Mouse (Mus musculus) left cerebral cortex, adult 9 months (tissue): ENCODE data around the gene Hoxa4.

Source experiments
- DNase-seq, 2 experiments: peaks; one replicate each; pipeline ENCODE4 v3.0.0; 2022; ENCODE audit warnings: low spot score in 2 of 2

Gene Hoxa4

GRCm38 (mm10) chr6:52180213-52180710 lies 11.3 kb downstream of the Hoxa4 start:
- DNase-seq: no peak

GRCm38 (mm10) chr6:52179690-52180089 lies 11.9 kb downstream of the Hoxa4 start:
- DNase-seq: no peak

- DNase-seq: no peak
Measured at GRCm38 (mm10) chr6:52178918-52179665, 12.5 kb downstream of the Hoxa4 start.

- DNase-seq: no peak
Measured at GRCm38 (mm10) chr6:52177806-52178205, 13.7 kb downstream of the Hoxa4 start.

- no peak for DNase-seq
Measured at GRCm38 (mm10) chr6:52177061-52177735, 14.4 kb downstream of the Hoxa4 start, which contains the start of gene 5730596B20Rik. TSS of gene 5730596B20Rik (plus strand) at chr6:52177498.

GRCm38 (mm10) chr6:52176391-52176790 lies 15.2 kb downstream of the Hoxa4 start:
- DNase-seq: no peak

GRCm38 (mm10) chr6:52175864-52176263 lies 15.7 kb downstream of the Hoxa4 start:
- no peak for DNase-seq

- DNase-seq: no peak
Measured at GRCm38 (mm10) chr6:52174968-52175751, 16.4 kb downstream of the Hoxa4 start.

GRCm38 (mm10) chr6:52173648-52174047 lies 17.9 kb downstream of the Hoxa4 start:
- no peak for DNase-seq

- DNase-seq: no peak
Measured at GRCm38 (mm10) chr6:52172501-52172900, 19.1 kb downstream of the Hoxa4 start.

GRCm38 (mm10) chr6:52171938-52172337 lies 19.6 kb downstream of the Hoxa4 start:
- DNase-seq: no peak

GRCm38 (mm10) chr6:52171331-52171730 lies 20.2 kb downstream of the Hoxa4 start:
- DNase-seq: no peak

- DNase-seq: no peak
Measured at GRCm38 (mm10) chr6:52170898-52171223, 20.7 kb downstream of the Hoxa4 start.

- DNase-seq: no peak
Measured at GRCm38 (mm10) chr6:52170166-52170897, 21.2 kb downstream of the Hoxa4 start.

- no peak for DNase-seq
Measured at GRCm38 (mm10) chr6:52169499-52170165, 21.9 kb downstream of the Hoxa4 start.

GRCm38 (mm10) chr6:52168191-52169055 lies 23.1 kb downstream of the Hoxa4 start:
- no peak for DNase-seq

- DNase-seq: no peak
Measured at GRCm38 (mm10) chr6:52167736-52168161, 23.8 kb downstream of the Hoxa4 start.

GRCm38 (mm10) chr6:52167176-52167575 lies 24.4 kb downstream of the Hoxa4 start:
- no peak for DNase-seq

GRCm38 (mm10) chr6:52166431-52167077 lies 25.0 kb downstream of the Hoxa4 start:
- no peak for DNase-seq
